Mouse (Mus musculus) C2C12 (cell line): ENCODE data around the gene Chadl.

Source experiments
- CTCF ChIP-seq: IDR thresholded peaks from one replicate; pipeline ENCODE4 v1.5.1; 2011; ENCODE audit not compliant: control insufficient read depth, insufficient read depth, insufficient read length
- MAX ChIP-seq: IDR thresholded peaks from one replicate; pipeline ENCODE4 v1.6.1; 2011; ENCODE audit warnings: mild to moderate bottlenecking, control low read depth

GRCm38 (mm10) chr15:81663697-81664561, 33.2 kb downstream of the Chadl start, which contains the start of gene L3mbtl2:
- TF ChIP-seq CTCF (no peak), MAX (peak; percentile 57)
